Mouse (Mus musculus) neural tube, embryonic 13.5 days (tissue): Measurements from ENCODE around the gene Tmcc3. TPM values are rescaled to one million over a fixed set of nuclear protein-coding genes. Genes with fewer than 3 reads are reported as not detected.
A peak's percentile ranks its signal among the peaks of the same experiment; 100 is the strongest.
"Not testable (repeated sequence)": the region's sequence is repeated elsewhere in the genome, so short reads cannot be mapped to it uniquely, and the experiment has no call there.

Experiments used
- ATAC-seq: fragments of 200-750 bp; cut with Nextera tagmentation; 2 replicates; pipeline ENCODE4 v1.8.0; 2017; ENCODE audit warnings: low read depth, mild to moderate bottlenecking, moderate TSS enrichment, moderate library complexity
- H3K27ac ChIP-seq: fragments of 300-500 bp; sonication (generic); replicated peaks from 2 replicates; pipeline ENCODE4 v1.5.1; 2015; ENCODE audit warnings: moderate library complexity, mild to moderate bottlenecking, inconsistent platforms
- H3K27me3 ChIP-seq: fragments of 300-500 bp; sonication (generic); 2 replicates; pipeline ENCODE4 v1.6.1; 2015; ENCODE audit warnings: mild to moderate bottlenecking, inconsistent platforms
- H3K36me3 ChIP-seq: fragments of 300-500 bp; sonication (generic); 2 replicates; pipeline ENCODE4 v1.6.1; 2015; ENCODE audit warnings: mild to moderate bottlenecking, inconsistent platforms
- H3K4me1 ChIP-seq: fragments of 300-500 bp; sonication (generic); replicated peaks from 2 replicates; pipeline ENCODE4 v1.6.1; 2015; ENCODE audit warnings: inconsistent platforms
- H3K4me2 ChIP-seq: fragments of 300-500 bp; sonication (generic); 2 replicates; pipeline ENCODE4 v1.6.1; 2015; ENCODE audit warnings: inconsistent platforms, mild to moderate bottlenecking, moderate library complexity
- H3K4me3 ChIP-seq: fragments of 300-500 bp; sonication (generic); 2 replicates; pipeline ENCODE4 v1.5.1; 2015; ENCODE audit warnings: mild to moderate bottlenecking, inconsistent platforms
- H3K9ac ChIP-seq: fragments of 300-500 bp; sonication (generic); 2 replicates; pipeline ENCODE4 v1.6.1; 2015; ENCODE audit warnings: moderate library complexity, mild to moderate bottlenecking, inconsistent platforms
- H3K9me3 ChIP-seq: fragments of 300-500 bp; sonication (generic); 2 replicates; pipeline ENCODE4 v1.6.1; 2016; ENCODE audit warnings: inconsistent platforms
- WGBS: fragments of 180-500 bp; shearing (Covaris S2); methylation state at CpG from one replicate; pipeline ENCODE4 v1.1.7; 2015; 5-methylcytosine and 5-hydroxymethylcytosine counted together
- polyA plus RNA-seq: library from polyadenylated mRNA; unstranded; fragments of >200 nt; fragmentation: Nextera tagmentation; extraction: Ambion mirVana; gene quantifications from 2 replicates; pipeline ENCODE4 v1.2.1, GENCODE M21; 2015

The Tmcc3 gene
- polyA plus RNA-seq, 1 experiment from 2014 or later = 12.0 TPM

GRCm38 (mm10) chr10:94588976-94589375 lies 277.2 kb downstream of the Tmcc3 start:
- Histone ChIP-seq H3K9ac (no peak overlapping the region), H3K36me3 (peaks cover 3% of the 10 kb centered on the region; the same call in 1 of the 2 replicates), H3K27me3 (no peaks in the 10 kb centered on the region), H3K27ac (no peak overlapping the region), H3K4me2 (no peak overlapping the region), H3K4me3 (no peak overlapping the region), H3K9me3 (no peaks in the 10 kb centered on the region), H3K4me1 (peaks cover 23% of the 10 kb centered on the region)
- WGBS = 93% methylated on average over 5 of the region's 5 CpGs
- no peak for ATAC-seq

GRCm38 (mm10) chr10:94595705-94596104 lies 284.0 kb downstream of the Tmcc3 start:
- H3K4me3 ChIP-seq = no peak overlapping the region
- H3K4me2 ChIP-seq = no peak overlapping the region
- no peaks in the 10 kb centered on the region for H3K4me1 ChIP-seq
- no peak overlapping the region for H3K27ac ChIP-seq
- no peaks in the 10 kb centered on the region for H3K36me3 ChIP-seq
- H3K9ac ChIP-seq = no peak overlapping the region
- no peaks in the 10 kb centered on the region for H3K9me3 ChIP-seq
- H3K27me3 ChIP-seq = no peaks in the 10 kb centered on the region
- WGBS = 82% methylated on average over 9 of the region's 9 CpGs
- no peak for ATAC-seq

- H3K36me3 ChIP-seq, H3K27me3 ChIP-seq, H3K4me2 ChIP-seq, H3K9ac ChIP-seq, H3K4me3 ChIP-seq, H3K4me1 ChIP-seq, H3K27ac ChIP-seq, ATAC-seq, H3K9me3 ChIP-seq: not testable (repeated sequence)
- 80% methylated on average over 2 of the region's 2 CpGs for WGBS
These were observed 288.1 kb downstream of the Tmcc3 start for GRCm38 (mm10) chr10:94599846-94600245.

- H3K27ac ChIP-seq = no peak overlapping the region
- H3K4me2 ChIP-seq = no peak overlapping the region
- no peaks in the 10 kb centered on the region for H3K9me3 ChIP-seq
- H3K4me1 ChIP-seq = no peaks in the 10 kb centered on the region
- no peak for ATAC-seq
- no peaks in the 10 kb centered on the region for H3K27me3 ChIP-seq
- H3K9ac ChIP-seq = no peak overlapping the region
- H3K36me3 ChIP-seq = no peaks in the 10 kb centered on the region
- WGBS = 90% methylated on average over 6 of the region's 6 CpGs
- H3K4me3 ChIP-seq = no peak overlapping the region
These were observed 289.3 kb downstream of the Tmcc3 start for GRCm38 (mm10) chr10:94601034-94601433.

- Histone ChIP-seq H3K4me1 (no peaks in the 10 kb centered on the region), H3K4me3 (no peak overlapping the region), H3K27me3 (no peaks in the 10 kb centered on the region), H3K4me2 (no peak overlapping the region), H3K9ac (no peak overlapping the region), H3K27ac (no peak overlapping the region), H3K9me3 (no peaks in the 10 kb centered on the region), H3K36me3 (no peaks in the 10 kb centered on the region)
- WGBS = 85% methylated on average over 4 of the region's 4 CpGs
- ATAC-seq = no peak
These were observed 293.7 kb downstream of the Tmcc3 start for GRCm38 (mm10) chr10:94605491-94605890.

GRCm38 (mm10) chr10:94609309-94609777 lies 297.6 kb downstream of the Tmcc3 start:
- no peaks in the 10 kb centered on the region for H3K9me3 ChIP-seq
- H3K27me3 ChIP-seq = no peaks in the 10 kb centered on the region
- H3K4me3 ChIP-seq = no peak overlapping the region
- H3K27ac ChIP-seq = no peak overlapping the region
- H3K36me3 ChIP-seq = no peaks in the 10 kb centered on the region
- no peaks in the 10 kb centered on the region for H3K4me1 ChIP-seq
- 50% methylated on average over 5 of the region's 5 CpGs for WGBS
- H3K4me2 ChIP-seq = no peak overlapping the region
- peak; percentile 75 for ATAC-seq
- H3K9ac ChIP-seq = no peak overlapping the region

- Histone ChIP-seq H3K4me3 (no peak overlapping the region), H3K27ac (no peak overlapping the region), H3K36me3 (no peaks in the 10 kb centered on the region), H3K4me1 (no peaks in the 10 kb centered on the region), H3K9ac (no peak overlapping the region), H3K9me3 (no peaks in the 10 kb centered on the region), H3K4me2 (no peak overlapping the region), H3K27me3 (no peaks in the 10 kb centered on the region; the same call in 1 of the 2 replicates)
- WGBS = 68% methylated on average over 13 of the region's 13 CpGs
- no peak for ATAC-seq
These were observed 299.6 kb downstream of the Tmcc3 start for GRCm38 (mm10) chr10:94611228-94611968.

- no peaks in the 10 kb centered on the region for H3K36me3 ChIP-seq
- H3K27ac ChIP-seq = no peak overlapping the region
- H3K4me2 ChIP-seq = no peak overlapping the region
- H3K4me3 ChIP-seq = no peak overlapping the region
- H3K4me1 ChIP-seq = no peaks in the 10 kb centered on the region
- H3K27me3 ChIP-seq = no peaks in the 10 kb centered on the region; the same call in 1 of the 2 replicates
- H3K9me3 ChIP-seq = no peaks in the 10 kb centered on the region
- no peak overlapping the region for H3K9ac ChIP-seq
- WGBS = 86% methylated on average over 4 of the region's 4 CpGs
- no peak for ATAC-seq
These were observed 300.3 kb downstream of the Tmcc3 start for GRCm38 (mm10) chr10:94611969-94612440.

GRCm38 (mm10) chr10:94619586-94619985 lies 307.8 kb downstream of the Tmcc3 start:
- H3K9ac ChIP-seq = no peak overlapping the region
- no peaks in the 10 kb centered on the region for H3K9me3 ChIP-seq
- no peak for ATAC-seq
- peaks cover 39% of the 10 kb centered on the region for H3K4me1 ChIP-seq
- WGBS = 89% methylated on average over 5 of the region's 5 CpGs
- no peak overlapping the region for H3K4me3 ChIP-seq
- no peak overlapping the region for H3K4me2 ChIP-seq
- no peaks in the 10 kb centered on the region for H3K36me3 ChIP-seq
- no peaks in the 10 kb centered on the region; the same call in none of the 2 replicates for H3K27me3 ChIP-seq
- no peak overlapping the region for H3K27ac ChIP-seq

- no peaks in the 10 kb centered on the region; the same call in none of the 2 replicates for H3K27me3 ChIP-seq
- peaks cover 39% of the 10 kb centered on the region for H3K4me1 ChIP-seq
- no peak overlapping the region for H3K4me3 ChIP-seq
- no peaks in the 10 kb centered on the region for H3K9me3 ChIP-seq
- H3K4me2 ChIP-seq = no peak overlapping the region
- 55% methylated on average over 6 of the region's 6 CpGs for WGBS
- no peak overlapping the region for H3K27ac ChIP-seq
- H3K9ac ChIP-seq = no peak overlapping the region
- ATAC-seq = no peak
- no peaks in the 10 kb centered on the region for H3K36me3 ChIP-seq
These were observed 308.8 kb downstream of the Tmcc3 start for GRCm38 (mm10) chr10:94620561-94620960.

GRCm38 (mm10) chr10:94621420-94622225 lies 309.9 kb downstream of the Tmcc3 start:
- Histone ChIP-seq H3K4me3 (no peak overlapping the region; the same call in 1 of the 2 replicates), H3K27me3 (peaks cover 7% of the 10 kb centered on the region), H3K36me3 (no peaks in the 10 kb centered on the region), H3K4me1 (peaks cover 39% of the 10 kb centered on the region), H3K27ac (peak overlapping the region; percentile 90), H3K4me2 (peak overlapping the region; percentile 49), H3K9ac (peak overlapping the region; percentile 43; the same call in 1 of the 2 replicates), H3K9me3 (no peaks in the 10 kb centered on the region)
- WGBS = 6% methylated on average over 13 of the region's 13 CpGs
- ATAC-seq = peak; percentile 70

GRCm38 (mm10) chr10:94622281-94622680 lies 310.5 kb downstream of the Tmcc3 start:
- 11% methylated on average over 5 of the region's 5 CpGs for WGBS
- H3K9ac ChIP-seq = peak overlapping the region; percentile 43; the same call in 1 of the 2 replicates
- H3K27ac ChIP-seq = peak overlapping the region; percentile 90
- no peaks in the 10 kb centered on the region for H3K9me3 ChIP-seq
- H3K4me3 ChIP-seq = no peak overlapping the region
- ATAC-seq = peak; percentile 4; the same call in 1 of the 2 replicates
- no peaks in the 10 kb centered on the region for H3K36me3 ChIP-seq
- H3K4me1 ChIP-seq = peaks cover 39% of the 10 kb centered on the region
- H3K27me3 ChIP-seq = peaks cover 12% of the 10 kb centered on the region
- peak overlapping the region; percentile 49 for H3K4me2 ChIP-seq
